Mouse (Mus musculus): Measurements from ENCODE around the gene Zer1. TPM values are rescaled to one million over a fixed set of nuclear protein-coding genes. Genes with fewer than 3 reads are reported as not detected.
"Not testable (repeated sequence)": the region's sequence is repeated elsewhere in the genome, so short reads cannot be mapped to it uniquely, and the experiment has no call there.

Zer1 gene
- polyA plus RNA-seq, 1 experiment = 39.1 TPM

DNA sequence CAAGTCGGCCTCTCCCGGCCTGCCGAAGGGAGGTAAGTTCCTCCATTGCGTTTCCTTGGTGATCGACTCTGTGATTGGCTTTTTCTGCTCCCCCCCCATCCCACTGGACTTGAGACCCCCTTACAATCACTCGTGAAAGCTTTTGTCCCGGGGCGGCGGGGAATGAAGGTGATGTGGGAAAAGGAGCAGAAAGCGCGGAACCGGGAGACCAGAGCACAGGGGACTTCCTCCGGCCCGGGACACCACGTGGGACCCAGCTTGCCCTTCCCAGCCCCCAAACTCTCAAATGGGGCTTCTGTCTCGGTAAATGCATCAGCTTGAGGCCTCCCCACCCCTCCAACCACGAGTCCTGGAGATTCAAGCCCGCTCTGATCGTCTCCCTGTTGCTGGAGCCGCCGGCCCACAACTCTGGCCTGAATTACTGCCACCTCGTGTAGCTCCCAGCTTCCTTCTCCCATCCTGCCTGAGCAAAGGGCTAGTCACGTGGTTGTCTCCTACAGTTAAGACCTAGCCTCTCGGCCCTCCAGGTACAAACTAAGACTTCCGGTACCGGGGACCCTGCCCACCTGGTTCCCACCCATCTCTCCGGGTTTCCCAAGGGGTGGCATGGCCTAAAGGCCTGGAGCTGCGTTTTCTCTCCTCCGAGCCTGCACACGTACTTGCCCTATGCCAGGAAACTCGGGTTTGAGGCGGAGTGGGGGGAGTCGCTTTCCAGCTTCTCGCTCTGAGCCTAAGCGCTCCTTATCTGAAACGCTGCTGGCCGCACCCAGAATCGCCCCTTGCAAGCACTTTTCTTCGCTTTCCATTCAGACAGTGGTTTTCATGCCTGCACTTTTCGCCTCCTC lies 61.9 kb downstream of the Zer1 start:
- H3K27me3 ChIP-seq (ENCODE audit: control insufficient read depth, insufficient read depth, low read length) = no peaks in the 10 kb centered on the region
- peak overlapping the region; percentile 77 for H3K4me3 ChIP-seq (ENCODE audit: low read depth, low read length)
- WGBS = under 1% methylated on average over 40 of the region's 40 CpGs
- peaks cover 2% of the 10 kb centered on the region; the same call in 1 of the 2 replicates for H3K4me1 ChIP-seq (ENCODE audit: control insufficient read depth, insufficient read depth, insufficient read length, low read length)
- H3K27ac ChIP-seq (ENCODE audit: insufficient read depth, low read depth, low read length) = peak overlapping the region; percentile 75
- H3K36me3 ChIP-seq (ENCODE audit: control insufficient read depth, insufficient read depth, low read length) = no peaks in the 10 kb centered on the region
- TF ChIP-seq POLR2A (IDR thresholded peaks at IDR 0.05; ENCODE audit: low read depth, low read length) (peak; percentile 42; the same call in 1 of the 2 replicates), CTCF (IDR thresholded peaks at IDR 0.05; ENCODE audit: extremely low read depth, insufficient read length, insufficient replicate concordance, low read depth, low read length) (no peak)

DNA sequence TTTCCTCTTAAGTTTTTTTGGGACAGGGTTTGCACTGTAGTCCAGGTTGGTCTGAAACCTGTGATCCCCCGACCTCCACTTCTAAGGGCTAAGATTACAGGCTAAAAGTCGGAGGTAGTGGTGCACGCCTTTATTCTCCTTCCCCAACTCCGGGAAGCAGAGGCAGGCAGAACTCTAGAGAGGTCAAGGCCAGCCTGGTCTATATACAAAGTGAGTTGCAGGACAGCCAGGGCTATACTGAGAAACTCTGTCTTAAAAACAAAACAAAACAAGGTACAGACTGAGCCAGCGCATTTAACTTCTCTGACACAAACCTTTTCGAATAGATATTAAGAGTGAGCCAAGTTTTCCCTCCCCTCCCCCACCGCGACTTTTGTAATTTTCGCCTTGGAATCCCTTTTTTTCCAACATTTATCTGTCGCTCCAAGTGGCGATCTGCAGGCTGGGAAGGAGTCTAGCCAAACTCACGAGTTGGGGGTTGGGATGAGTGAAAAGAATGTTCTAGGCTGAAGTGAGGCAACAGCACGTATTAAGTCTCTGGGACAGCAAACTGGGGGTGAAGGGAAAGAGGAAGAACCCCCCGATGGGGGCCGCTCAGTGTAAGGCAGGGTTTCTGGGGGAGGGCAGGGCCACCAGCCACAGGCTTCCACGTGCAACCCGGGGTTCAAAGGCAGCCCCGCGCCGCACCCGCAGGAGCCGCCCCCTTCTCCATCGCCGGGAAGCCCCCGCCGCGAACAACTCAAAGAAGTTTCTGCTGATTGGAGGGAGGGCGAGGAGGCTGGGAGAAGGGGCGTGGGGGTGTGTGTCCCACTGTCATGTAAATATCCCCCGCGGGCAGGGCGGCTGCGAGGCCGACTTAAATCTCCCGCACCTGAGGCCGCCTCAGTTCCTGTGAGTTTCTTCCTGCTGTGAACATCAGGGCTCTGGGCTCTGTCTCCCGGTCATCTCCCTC lies 62.9 kb downstream of the Zer1 start:
- peak overlapping the region; percentile 75 for H3K27ac ChIP-seq (ENCODE audit: insufficient read depth, low read depth, low read length)
- no peaks in the 10 kb centered on the region for H3K27me3 ChIP-seq (ENCODE audit: control insufficient read depth, insufficient read depth, low read length)
- WGBS = 6% methylated on average over 37 of the region's 37 CpGs
- peak overlapping the region; percentile 77 for H3K4me3 ChIP-seq (ENCODE audit: low read depth, low read length)
- TF ChIP-seq POLR2A (IDR thresholded peaks at IDR 0.05; ENCODE audit: low read depth, low read length) = no peak
- TF ChIP-seq CTCF (IDR thresholded peaks at IDR 0.05; ENCODE audit: extremely low read depth, insufficient read length, insufficient replicate concordance, low read depth, low read length) = no peak
- no peaks in the 10 kb centered on the region for H3K36me3 ChIP-seq (ENCODE audit: control insufficient read depth, insufficient read depth, low read length)
- H3K4me1 ChIP-seq (ENCODE audit: control insufficient read depth, insufficient read depth, insufficient read length, low read length) = peaks cover 2% of the 10 kb centered on the region; the same call in 1 of the 2 replicates

DNA sequence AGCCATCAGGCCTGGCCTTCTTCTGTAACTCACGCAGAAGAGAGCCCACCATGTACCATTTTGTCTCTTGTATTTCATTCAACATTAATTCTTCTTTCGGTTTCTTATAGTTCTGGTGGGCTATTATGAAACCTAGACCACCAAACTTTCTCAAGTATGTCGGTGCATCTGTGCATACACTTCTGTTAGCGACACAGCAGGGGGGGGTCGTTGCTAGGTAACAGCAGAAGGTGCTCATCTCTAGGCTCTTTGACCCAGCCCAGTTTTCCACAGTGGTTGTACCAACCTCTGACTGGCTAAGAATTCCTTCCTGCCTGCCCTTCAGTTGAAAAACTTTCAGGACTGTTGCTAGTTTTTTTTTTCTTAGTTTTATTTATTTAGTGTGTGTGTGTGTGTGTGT lies 66.0 kb downstream of the Zer1 start:
- H3K27me3 ChIP-seq (ENCODE audit: control insufficient read depth, insufficient read depth, low read length) = no peaks in the 10 kb centered on the region
- no peak overlapping the region for H3K4me3 ChIP-seq (ENCODE audit: low read depth, low read length)
- H3K36me3 ChIP-seq (ENCODE audit: control insufficient read depth, insufficient read depth, low read length) = no peaks in the 10 kb centered on the region
- TF ChIP-seq POLR2A (IDR thresholded peaks at IDR 0.05; ENCODE audit: low read depth, low read length) = no peak
- no peak for TF ChIP-seq CTCF (IDR thresholded peaks at IDR 0.05; ENCODE audit: extremely low read depth, insufficient read length, insufficient replicate concordance, low read depth, low read length)
- no peak overlapping the region for H3K27ac ChIP-seq (ENCODE audit: insufficient read depth, low read depth, low read length)
- H3K4me1 ChIP-seq (ENCODE audit: control insufficient read depth, insufficient read depth, insufficient read length, low read length) = no peaks in the 10 kb centered on the region
- WGBS = 73% methylated on average over 5 of the region's 5 CpGs

DNA sequence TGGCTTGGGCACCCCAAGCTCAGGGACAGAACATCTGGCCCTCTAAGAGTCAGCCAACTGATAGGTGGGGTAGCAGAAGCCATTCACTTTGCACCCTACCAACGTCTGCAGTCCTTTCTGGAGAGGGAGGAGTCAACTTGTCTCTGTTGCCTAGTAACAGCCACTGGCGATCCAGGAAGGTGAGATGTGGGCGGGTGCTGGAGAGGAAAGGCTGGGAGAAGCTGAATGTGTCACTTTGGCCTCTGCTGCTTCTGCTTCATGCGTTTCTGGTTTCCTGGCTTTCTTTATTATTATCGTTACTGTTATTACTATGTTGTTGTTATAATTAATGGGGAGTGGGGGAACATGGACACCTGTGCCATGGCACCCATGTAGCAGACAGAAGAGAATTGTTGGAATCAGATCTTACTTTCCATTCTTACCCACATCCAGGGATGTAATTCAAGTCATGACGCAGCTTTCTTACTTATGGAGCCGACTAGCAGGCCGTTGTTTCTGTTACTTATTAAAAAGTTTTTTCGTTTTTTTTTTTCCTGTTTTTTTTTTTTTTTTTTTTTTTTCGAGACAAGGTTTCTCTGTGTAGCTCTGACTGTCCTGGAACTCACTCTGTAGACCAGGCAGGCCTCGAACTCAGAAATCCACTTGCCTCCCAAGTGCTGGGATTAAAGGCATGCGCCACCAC lies 67.0 kb downstream of the Zer1 start, which contains the start of gene Set:
Gene Set, plus strand, starts transcription at position 156 of the 682 bp plus-strand sequence.
- H3K4me3 ChIP-seq (ENCODE audit: low read depth, low read length) = no peak within 1 kb of the TSS
- H3K36me3 ChIP-seq (ENCODE audit: control insufficient read depth, insufficient read depth, low read length) = no peaks in the 10 kb centered on the region
- H3K27me3 ChIP-seq (ENCODE audit: control insufficient read depth, insufficient read depth, low read length) = no peaks in the 10 kb centered on the region
- no peaks in the 10 kb centered on the region for H3K4me1 ChIP-seq (ENCODE audit: control insufficient read depth, insufficient read depth, insufficient read length, low read length)
- no peak within 1 kb of the TSS for H3K27ac ChIP-seq (ENCODE audit: insufficient read depth, low read depth, low read length)
- TF ChIP-seq POLR2A (IDR thresholded peaks at IDR 0.05; ENCODE audit: low read depth, low read length) = no peak
- TF ChIP-seq CTCF (IDR thresholded peaks at IDR 0.05; ENCODE audit: extremely low read depth, insufficient read length, insufficient replicate concordance, low read depth, low read length) = no peak
- 29% methylated on average over 12 of the region's 12 CpGs for WGBS

DNA sequence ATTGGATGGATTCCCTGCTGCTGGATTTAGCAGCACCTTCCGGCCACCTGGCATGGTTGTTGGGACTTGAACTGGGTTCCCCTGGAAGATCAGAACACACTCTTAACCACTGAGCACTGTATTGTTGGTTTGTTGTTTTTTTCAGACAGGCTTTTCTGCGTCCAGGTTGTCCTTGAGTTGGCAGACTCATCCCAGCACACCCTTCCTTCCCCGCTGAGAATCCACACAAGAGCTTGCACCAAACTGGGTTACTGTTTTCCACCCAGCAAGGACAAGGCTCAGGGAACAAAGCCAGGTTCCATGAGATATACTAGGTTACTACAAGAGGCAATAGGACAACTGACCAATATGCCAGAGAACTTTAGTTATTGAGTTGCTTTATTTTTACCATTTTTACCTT lies 67.6 kb downstream of the Zer1 start:
- H3K4me3 ChIP-seq (ENCODE audit: low read depth, low read length) = no peak overlapping the region
- no peaks in the 10 kb centered on the region for H3K36me3 ChIP-seq (ENCODE audit: control insufficient read depth, insufficient read depth, low read length)
- 75% methylated on average over 3 of the region's 3 CpGs for WGBS
- no peak for TF ChIP-seq POLR2A (IDR thresholded peaks at IDR 0.05; ENCODE audit: low read depth, low read length)
- TF ChIP-seq CTCF (IDR thresholded peaks at IDR 0.05; ENCODE audit: extremely low read depth, insufficient read length, insufficient replicate concordance, low read depth, low read length) = no peak
- no peak overlapping the region for H3K27ac ChIP-seq (ENCODE audit: insufficient read depth, low read depth, low read length)
- H3K4me1 ChIP-seq (ENCODE audit: control insufficient read depth, insufficient read depth, insufficient read length, low read length) = no peaks in the 10 kb centered on the region
- no peaks in the 10 kb centered on the region for H3K27me3 ChIP-seq (ENCODE audit: control insufficient read depth, insufficient read depth, low read length)

DNA sequence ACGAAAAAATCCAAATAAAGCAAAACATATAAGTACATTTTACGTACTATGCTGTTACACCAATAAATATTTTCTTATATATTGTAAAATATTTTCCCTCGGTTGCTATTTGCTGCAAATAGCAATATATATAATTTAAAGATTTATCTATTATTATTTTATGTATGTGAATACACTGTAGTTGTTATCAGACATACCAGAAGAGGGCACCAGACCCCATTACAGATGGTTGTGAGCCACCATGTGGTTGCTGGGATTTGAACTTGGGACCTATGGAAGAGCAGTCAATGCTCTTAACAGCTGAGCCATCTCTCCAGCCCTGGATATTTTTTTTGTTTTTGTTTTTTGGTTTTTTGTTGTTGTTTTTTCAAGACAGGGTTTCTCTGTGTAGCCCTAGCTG lies 69.1 kb downstream of the Zer1 start:
- WGBS = 94% methylated on average over 3 of the region's 3 CpGs
- H3K4me3 ChIP-seq (ENCODE audit: low read depth, low read length); H3K36me3 ChIP-seq (ENCODE audit: control insufficient read depth, insufficient read depth, low read length); H3K27ac ChIP-seq (ENCODE audit: insufficient read depth, low read depth, low read length); H3K4me1 ChIP-seq (ENCODE audit: control insufficient read depth, insufficient read depth, insufficient read length, low read length); H3K27me3 ChIP-seq (ENCODE audit: control insufficient read depth, insufficient read depth, low read length): not testable (repeated sequence)
